Mouse (Mus musculus) hindbrain, embryonic 16.5 days (tissue): ENCODE data around the gene Tac2. TPM values are rescaled to one million over a fixed set of nuclear protein-coding genes. Genes with fewer than 3 reads are reported as not detected.

Experiments
- ATAC-seq: fragments of 200-750 bp; cut with Nextera tagmentation; 2 replicates; pipeline ENCODE4 v1.8.0; 2017; ENCODE audit warnings: moderate TSS enrichment, moderate library complexity
- H3K27ac ChIP-seq: fragments of 300-500 bp; sonication (generic); 2 replicates; pipeline ENCODE4 v1.5.1; 2014; ENCODE audit warnings: low read depth, mild to moderate bottlenecking, control low read depth, low read length, moderate library complexity
- H3K27me3 ChIP-seq: fragments of 300-500 bp; sonication (generic); replicated peaks from 2 replicates; pipeline ENCODE4 v1.6.1; 2014; ENCODE audit warnings: low read length; ENCODE audit not compliant: control insufficient read depth, insufficient read depth
- H3K36me3 ChIP-seq: fragments of 300-500 bp; sonication (generic); 2 replicates; pipeline ENCODE4 v1.6.1; 2014; ENCODE audit warnings: mild to moderate bottlenecking, low read length, moderate library complexity, mixed read lengths; ENCODE audit not compliant: control insufficient read depth, insufficient read depth
- H3K4me1 ChIP-seq: fragments of 300-500 bp; sonication (generic); 2 replicates; pipeline ENCODE4 v1.6.1; 2014; ENCODE audit warnings: low read depth, low read length; ENCODE audit not compliant: control insufficient read depth, insufficient read depth
- H3K4me2 ChIP-seq: fragments of 300-500 bp; sonication (generic); 2 replicates; pipeline ENCODE4 v1.6.1; 2014; ENCODE audit warnings: mild to moderate bottlenecking, low read length, control low read depth, moderate library complexity
- H3K4me3 ChIP-seq: fragments of 300-500 bp; sonication (generic); 2 replicates; pipeline ENCODE4 v1.5.1; 2014; ENCODE audit warnings: mild to moderate bottlenecking, low read length, control low read depth, moderate library complexity
- H3K9ac ChIP-seq: fragments of 300-500 bp; sonication (generic); 2 replicates; pipeline ENCODE4 v1.6.1; 2014; ENCODE audit warnings: low read depth, mild to moderate bottlenecking, control low read depth, low read length, moderate library complexity
- H3K9me3 ChIP-seq: fragments of 300-500 bp; sonication (generic); 2 replicates; pipeline ENCODE4 v1.6.1; 2014; ENCODE audit warnings: mild to moderate bottlenecking, low read length, moderate library complexity; ENCODE audit not compliant: control insufficient read depth
- WGBS: fragments of 180-500 bp; shearing (Covaris S2); extraction: QIAGEN DNeasy Blood & Tissue Kit; methylation state at CpG from one replicate; pipeline ENCODE4 v1.1.7; 2014; 5-methylcytosine and 5-hydroxymethylcytosine counted together
- polyA plus RNA-seq: library from polyadenylated mRNA; unstranded; fragments of >200 nt; fragmentation: Nextera tagmentation; extraction: Ambion mirVana; gene quantifications from 2 replicates; pipeline ENCODE4 v1.2.1, GENCODE M21; 2015

Gene Tac2
- polyA plus RNA-seq, 1 experiment from 2014 or later: 2.5 TPM

GRCm38 (mm10) chr10:127736266-127736665 is 12.0 kb downstream of the Tac2 start:
- Histone ChIP-seq H3K27me3 (no peaks in the 10 kb centered on the region), H3K4me2 (no peak overlapping the region)
- 84% methylated on average over 2 of the region's 2 CpGs for WGBS

GRCm38 (mm10) chr10:127736916-127737315 is 12.6 kb downstream of the Tac2 start:
- no peak for ATAC-seq
- Histone ChIP-seq H3K36me3 (peaks cover 4% of the 10 kb centered on the region; the same call in 1 of the 2 replicates), H3K9ac (no peak overlapping the region), H3K9me3 (no peaks in the 10 kb centered on the region), H3K4me2 (no peak overlapping the region), H3K27ac (no peak overlapping the region), H3K27me3 (no peaks in the 10 kb centered on the region), H3K4me1 (peaks cover 10% of the 10 kb centered on the region), H3K4me3 (no peak overlapping the region)
- WGBS: 75% methylated on average over 4 of the region's 4 CpGs

More at GRCm38 (mm10) chr10:127736266-127736665, 12.0 kb downstream of the Tac2 start:
- no peaks in the 10 kb centered on the region for H3K9me3 ChIP-seq
- H3K36me3 ChIP-seq: no peaks in the 10 kb centered on the region
- peaks cover 10% of the 10 kb centered on the region for H3K4me1 ChIP-seq
- no peak overlapping the region for H3K9ac ChIP-seq
- H3K27ac ChIP-seq: no peak overlapping the region
- no peak overlapping the region for H3K4me3 ChIP-seq
- no peak for ATAC-seq

GRCm38 (mm10) chr10:127737552-127737951 is 13.3 kb downstream of the Tac2 start:
- Histone ChIP-seq H3K27ac (no peak overlapping the region), H3K4me1 (peaks cover 10% of the 10 kb centered on the region), H3K4me2 (no peak overlapping the region), H3K27me3 (no peaks in the 10 kb centered on the region), H3K4me3 (no peak overlapping the region), H3K36me3 (peaks cover 9% of the 10 kb centered on the region), H3K9ac (no peak overlapping the region), H3K9me3 (no peaks in the 10 kb centered on the region)
- 27% methylated on average over 2 of the region's 2 CpGs for WGBS
- no peak for ATAC-seq

- Histone ChIP-seq H3K27ac (no peak overlapping the region), H3K4me1 (peaks cover 10% of the 10 kb centered on the region), H3K4me3 (no peak overlapping the region), H3K27me3 (no peaks in the 10 kb centered on the region), H3K9me3 (no peaks in the 10 kb centered on the region), H3K9ac (no peak overlapping the region), H3K4me2 (peak overlapping the region; percentile 67; the same call in 1 of the 2 replicates), H3K36me3 (peaks cover 17% of the 10 kb centered on the region)
- ATAC-seq: no peak
- 46% methylated on average over 13 of the region's 13 CpGs for WGBS
Measured at GRCm38 (mm10) chr10:127738151-127738882, 14.0 kb downstream of the Tac2 start.

GRCm38 (mm10) chr10:127739083-127739660 is 14.9 kb downstream of the Tac2 start, which contains the start of gene Zbtb39:
Gene Zbtb39 (plus strand): TSS chr10:127739538.
- Histone ChIP-seq H3K4me1 (peaks cover 10% of the 10 kb centered on the region), H3K9ac (peak within 1 kb of the TSS; percentile 98), H3K4me2 (peak within 1 kb of the TSS; percentile 67), H3K9me3 (no peaks in the 10 kb centered on the region), H3K27me3 (no peaks in the 10 kb centered on the region), H3K4me3 (peak within 1 kb of the TSS; percentile 92), H3K27ac (peak within 1 kb of the TSS; percentile 81), H3K36me3 (peaks cover 25% of the 10 kb centered on the region)
- ATAC-seq: peak; percentile 90
- 2% methylated on average over 20 of the region's 61 CpGs for WGBS

GRCm38 (mm10) chr10:127739661-127740161 is 15.4 kb downstream of the Tac2 start:
- Histone ChIP-seq H3K9ac (peak overlapping the region; percentile 98), H3K4me1 (peaks cover 10% of the 10 kb centered on the region), H3K4me2 (peak overlapping the region; percentile 67), H3K4me3 (peak overlapping the region; percentile 92), H3K27me3 (no peaks in the 10 kb centered on the region), H3K27ac (peak overlapping the region; percentile 81), H3K9me3 (no peaks in the 10 kb centered on the region), H3K36me3 (peaks cover 30% of the 10 kb centered on the region)
- 0% methylated on average over 24 of the region's 55 CpGs for WGBS
- ATAC-seq: peak; percentile 81

- peaks cover 37% of the 10 kb centered on the region for H3K36me3 ChIP-seq
- H3K27me3 ChIP-seq: no peaks in the 10 kb centered on the region
- WGBS: 72% methylated on average over 5 of the region's 5 CpGs
Measured at GRCm38 (mm10) chr10:127744661-127745060, 20.4 kb downstream of the Tac2 start.

GRCm38 (mm10) chr10:127745886-127746285 is 21.6 kb downstream of the Tac2 start:
- ATAC-seq: no peak
- no peaks in the 10 kb centered on the region for H3K9me3 ChIP-seq
- H3K36me3 ChIP-seq: peaks cover 37% of the 10 kb centered on the region
- H3K4me1 ChIP-seq: peaks cover 4% of the 10 kb centered on the region
- H3K4me2 ChIP-seq: no peak overlapping the region
- 72% methylated on average over 5 of the region's 5 CpGs for WGBS
- H3K27me3 ChIP-seq: no peaks in the 10 kb centered on the region
- H3K9ac ChIP-seq: no peak overlapping the region
- H3K4me3 ChIP-seq: no peak overlapping the region
- H3K27ac ChIP-seq: no peak overlapping the region

More at GRCm38 (mm10) chr10:127744661-127745060, 20.4 kb downstream of the Tac2 start:
- Histone ChIP-seq H3K27ac (no peak overlapping the region), H3K4me2 (no peak overlapping the region), H3K4me3 (no peak overlapping the region), H3K9ac (no peak overlapping the region), H3K4me1 (peaks cover 10% of the 10 kb centered on the region), H3K9me3 (no peaks in the 10 kb centered on the region)
- no peak for ATAC-seq

- peaks cover 2% of the 10 kb centered on the region; the same call in 1 of the 2 replicates for H3K4me1 ChIP-seq
- peaks cover 30% of the 10 kb centered on the region for H3K36me3 ChIP-seq
- no peak overlapping the region for H3K4me2 ChIP-seq
- H3K9ac ChIP-seq: no peak overlapping the region
- no peaks in the 10 kb centered on the region for H3K9me3 ChIP-seq
- no peak for ATAC-seq
- H3K27ac ChIP-seq: no peak overlapping the region
- 95% methylated on average over 8 of the region's 8 CpGs for WGBS
- no peak overlapping the region for H3K4me3 ChIP-seq
- H3K27me3 ChIP-seq: no peaks in the 10 kb centered on the region
Measured at GRCm38 (mm10) chr10:127747254-127747653, 23.0 kb downstream of the Tac2 start.
